Mouse (Mus musculus) stomach, embryonic 16.5 days (tissue): ENCODE measurements around the gene Hfe. TPM values are rescaled to one million over a fixed set of nuclear protein-coding genes. Genes with fewer than 3 reads are reported as not detected.

Experiments
- ATAC-seq: fragments of 200-750 bp; cut with Nextera tagmentation; 2 replicates; pipeline ENCODE4 v1.8.0; 2017; ENCODE audit warnings: moderate number of reproducible peaks, moderate TSS enrichment; ENCODE audit not compliant: insufficient read depth, low FRiP score
- H3K27ac ChIP-seq: fragments of 300-500 bp; sonication (generic); 2 replicates; pipeline ENCODE4 v1.5.1; 2014; ENCODE audit warnings: low read length
- H3K27me3 ChIP-seq: fragments of 300-500 bp; sonication (generic); 2 replicates; pipeline ENCODE4 v1.6.1; 2014; ENCODE audit warnings: low read length, control low read depth, mixed read lengths; ENCODE audit not compliant: control insufficient read depth, insufficient read depth
- H3K36me3 ChIP-seq: fragments of 300-500 bp; sonication (generic); 2 replicates; pipeline ENCODE4 v1.6.1; 2014; ENCODE audit warnings: low read length; ENCODE audit not compliant: control insufficient read depth, insufficient read depth
- H3K4me1 ChIP-seq: fragments of 300-500 bp; sonication (generic); 2 replicates; pipeline ENCODE4 v1.6.1; 2014; ENCODE audit warnings: low read length, control low read depth, mixed read lengths; ENCODE audit not compliant: control insufficient read depth, insufficient read depth
- H3K4me2 ChIP-seq: fragments of 300-500 bp; sonication (generic); 2 replicates; pipeline ENCODE4 v1.6.1; 2014; ENCODE audit warnings: low read depth, low read length, mixed read lengths
- H3K4me3 ChIP-seq: fragments of 300-500 bp; sonication (generic); replicated peaks from 2 replicates; pipeline ENCODE4 v1.5.1; 2014; ENCODE audit warnings: mild to moderate bottlenecking, low read length
- H3K9ac ChIP-seq: fragments of 300-500 bp; sonication (generic); 2 replicates; pipeline ENCODE4 v1.6.1; 2014; ENCODE audit warnings: low read length
- H3K9me3 ChIP-seq: fragments of 300-500 bp; sonication (generic); replicated peaks from 2 replicates; pipeline ENCODE4 v1.6.1; 2016; ENCODE audit warnings: low read length, control low read depth; ENCODE audit not compliant: control insufficient read depth
- WGBS: fragments of 180-500 bp; shearing (Covaris S2); extraction: QIAGEN DNeasy Blood & Tissue Kit; methylation state at CpG from one replicate; pipeline ENCODE4 v1.1.7; 2014; 5-methylcytosine and 5-hydroxymethylcytosine counted together
- polyA plus RNA-seq: library from polyadenylated mRNA; unstranded; fragments of >200 nt; fragmentation: Nextera tagmentation; extraction: Ambion mirVana; gene quantifications from 2 replicates; pipeline ENCODE4 v1.2.1, GENCODE M21; 2015

Gene Hfe
- polyA plus RNA-seq, 1 experiment from 2014 or later: 9.6 TPM

GRCm38 (mm10) chr13:23696061-23696474 is 14.6 kb downstream of the Hfe start:
- H3K4me3 ChIP-seq: no peak overlapping the region
- no peaks in the 10 kb centered on the region for H3K36me3 ChIP-seq
- WGBS: 65% methylated on average over 15 of the region's 15 CpGs
- no peak overlapping the region for H3K4me2 ChIP-seq
- no peak overlapping the region for H3K27ac ChIP-seq
- no peaks in the 10 kb centered on the region for H3K9me3 ChIP-seq
- no peaks in the 10 kb centered on the region for H3K27me3 ChIP-seq
- no peak for ATAC-seq
- 0 out of 2 replicates have a peak, but pooled peaks cover 4% of the 10 kb centered on the region for H3K4me1 ChIP-seq
- H3K9ac ChIP-seq: peak overlapping the region; percentile 21; the same call in 1 of the 2 replicates

- Histone ChIP-seq H3K36me3 (no peaks in the 10 kb centered on the region), H3K9ac (peak within 1 kb of the TSS; percentile 21; the same call in 1 of the 2 replicates), H3K27ac (no peak within 1 kb of the TSS), H3K27me3 (no peaks in the 10 kb centered on the region), H3K9me3 (no peaks in the 10 kb centered on the region), H3K4me3 (no peak within 1 kb of the TSS), H3K4me1 (0 out of 2 replicates have a peak, but pooled peaks cover 2% of the 10 kb centered on the region), H3K4me2 (no peak within 1 kb of the TSS)
- 46% methylated on average over 13 of the region's 13 CpGs for WGBS
- ATAC-seq: no peak
Observed at GRCm38 (mm10) chr13:23695514-23695913, 15.1 kb downstream of the Hfe start, which contains the start of gene Hist1h1t. TSS of gene Hist1h1t (plus strand) at chr13:23695814.

GRCm38 (mm10) chr13:23694956-23695355 is 15.7 kb downstream of the Hfe start:
- no peaks in the 10 kb centered on the region for H3K27me3 ChIP-seq
- H3K4me1 ChIP-seq: 0 out of 2 replicates have a peak, but pooled peaks cover 2% of the 10 kb centered on the region
- no peaks in the 10 kb centered on the region for H3K9me3 ChIP-seq
- no peaks in the 10 kb centered on the region for H3K36me3 ChIP-seq
- 91% methylated on average over 9 of the region's 9 CpGs for WGBS
- ATAC-seq: no peak
- no peak overlapping the region for H3K4me3 ChIP-seq
- no peak overlapping the region for H3K27ac ChIP-seq
- H3K4me2 ChIP-seq: no peak overlapping the region
- no peak overlapping the region for H3K9ac ChIP-seq

GRCm38 (mm10) chr13:23693856-23694440 is 16.7 kb downstream of the Hfe start:
- no peaks in the 10 kb centered on the region for H3K36me3 ChIP-seq
- no peak overlapping the region for H3K4me2 ChIP-seq
- 73% methylated on average over 6 of the region's 6 CpGs for WGBS
- no peak overlapping the region for H3K9ac ChIP-seq
- ATAC-seq: no peak
- H3K4me1 ChIP-seq: 0 out of 2 replicates have a peak, but pooled peaks cover 2% of the 10 kb centered on the region
- H3K4me3 ChIP-seq: no peak overlapping the region
- H3K27me3 ChIP-seq: no peaks in the 10 kb centered on the region
- no peak overlapping the region for H3K27ac ChIP-seq
- no peaks in the 10 kb centered on the region for H3K9me3 ChIP-seq

GRCm38 (mm10) chr13:23689459-23689858 is 21.2 kb downstream of the Hfe start:
- 74% methylated on average over 2 of the region's 2 CpGs for WGBS
- Histone ChIP-seq H3K4me1 (peaks cover 3% of the 10 kb centered on the region; the same call in 1 of the 2 replicates), H3K4me2 (no peak overlapping the region), H3K9me3 (no peaks in the 10 kb centered on the region), H3K27ac (no peak overlapping the region), H3K27me3 (no peaks in the 10 kb centered on the region), H3K9ac (no peak overlapping the region), H3K4me3 (no peak overlapping the region), H3K36me3 (no peaks in the 10 kb centered on the region)
- no peak for ATAC-seq

- Histone ChIP-seq H3K4me2 (no peak overlapping the region), H3K36me3 (no peaks in the 10 kb centered on the region), H3K4me1 (peaks cover 3% of the 10 kb centered on the region; the same call in 1 of the 2 replicates), H3K9ac (no peak overlapping the region), H3K9me3 (no peaks in the 10 kb centered on the region), H3K4me3 (no peak overlapping the region), H3K27me3 (no peaks in the 10 kb centered on the region), H3K27ac (no peak overlapping the region)
- ATAC-seq: no peak
- WGBS: 92% methylated on average over 2 of the region's 2 CpGs
Observed at GRCm38 (mm10) chr13:23688956-23689355, 21.7 kb downstream of the Hfe start.

- Histone ChIP-seq H3K9ac (no peak overlapping the region), H3K27ac (no peak overlapping the region), H3K4me3 (no peak overlapping the region), H3K4me1 (peaks cover 5% of the 10 kb centered on the region), H3K4me2 (no peak overlapping the region), H3K9me3 (no peaks in the 10 kb centered on the region), H3K27me3 (no peaks in the 10 kb centered on the region), H3K36me3 (no peaks in the 10 kb centered on the region)
- WGBS: 76% methylated on average over 7 of the region's 7 CpGs
- no peak for ATAC-seq
Observed at GRCm38 (mm10) chr13:23687907-23688306, 22.7 kb downstream of the Hfe start.

GRCm38 (mm10) chr13:23687181-23687580 is 23.5 kb downstream of the Hfe start:
- H3K27me3 ChIP-seq: no peaks in the 10 kb centered on the region
- ATAC-seq: no peak
- no peaks in the 10 kb centered on the region for H3K36me3 ChIP-seq
- no peak overlapping the region for H3K9ac ChIP-seq
- WGBS: 54% methylated on average over 4 of the region's 4 CpGs
- no peak overlapping the region for H3K4me3 ChIP-seq
- no peaks in the 10 kb centered on the region for H3K9me3 ChIP-seq
- peaks cover 8% of the 10 kb centered on the region for H3K4me1 ChIP-seq
- H3K27ac ChIP-seq: no peak overlapping the region
- H3K4me2 ChIP-seq: no peak overlapping the region

- Histone ChIP-seq H3K9ac (peak overlapping the region; percentile 75), H3K9me3 (no peaks in the 10 kb centered on the region), H3K27ac (peak overlapping the region; percentile 99), H3K4me3 (peak overlapping the region; percentile 57), H3K27me3 (no peaks in the 10 kb centered on the region), H3K4me1 (peaks cover 8% of the 10 kb centered on the region), H3K36me3 (no peaks in the 10 kb centered on the region), H3K4me2 (peak overlapping the region; percentile 65)
- no peak for ATAC-seq
- WGBS: 21% methylated on average over 4 of the region's 4 CpGs
Observed at GRCm38 (mm10) chr13:23685966-23686365, 24.7 kb downstream of the Hfe start.
